Mouse (Mus musculus): ENCODE data around the gene Nkrf. TPM values are rescaled to one million over a fixed set of nuclear protein-coding genes. Genes with fewer than 3 reads are reported as not detected.

Gene Nkrf
- polyA plus RNA-seq, 1 experiment from 2014 or later: 1.4 TPM

Other genes starting within 250 kb of the Nkrf start
- 4.4 and 4.7 TPM in 2 replicates for gene Slc25a43, start 159.2 kb downstream of the Nkrf start, polyA plus RNA-seq (2015; fragmentation: Nextera tagmentation; extraction: Ambion mirVana)
- gene Slc25a5, start 107.2 kb downstream of the Nkrf start, polyA plus RNA-seq (2015; fragmentation: Nextera tagmentation; extraction: Ambion mirVana): 1,210 and 1,225 TPM in 2 replicates
- 105 and 108 TPM in 2 replicates for gene Ube2a, start 29.0 kb downstream of the Nkrf start, polyA plus RNA-seq (2015; fragmentation: Nextera tagmentation; extraction: Ambion mirVana)
- 24.9 and 25.5 TPM in 2 replicates for gene C330007P06Rik, start 28.8 kb downstream of the Nkrf start, polyA plus RNA-seq (2015; fragmentation: Nextera tagmentation; extraction: Ambion mirVana)
- gene Sept6, start 88.9 kb upstream of the Nkrf start, polyA plus RNA-seq (2015; fragmentation: Nextera tagmentation; extraction: Ambion mirVana): 11.0 and 12.1 TPM in 2 replicates
- gene Sowahd, start 145.9 kb upstream of the Nkrf start, polyA plus RNA-seq (2015; fragmentation: Nextera tagmentation; extraction: Ambion mirVana): 0.11 TPM in 2 replicates
- gene Rpl39, start 182.5 kb upstream of the Nkrf start, polyA plus RNA-seq (2015; fragmentation: Nextera tagmentation; extraction: Ambion mirVana): 429 and 442 TPM in 2 replicates
- 12.1 and 14.2 TPM in 2 replicates for gene Upf3b, start 207.4 kb upstream of the Nkrf start, polyA plus RNA-seq (2015; fragmentation: Nextera tagmentation; extraction: Ambion mirVana)
- gene Nkap, start 223.9 kb upstream of the Nkrf start, polyA plus RNA-seq (2015; fragmentation: Nextera tagmentation; extraction: Ambion mirVana): 10.8 and 10.9 TPM in 2 replicates